Mouse (Mus musculus) heart, postnatal 4 days (tissue): ENCODE data around the gene Sept8. TPM values are rescaled to one million over a fixed set of nuclear protein-coding genes. Genes with fewer than 3 reads are reported as not detected.

Experiments
- DNase-seq: peaks from one replicate; pipeline ENCODE4 v3.0.0; 2021
- total RNA-seq, 2 experiments: library from RNA; stranded (reverse); gene quantifications; 2 replicates each; pipeline ENCODE4 v1.2.3; 2021

The Sept8 gene
- 10 to 100 TPM; 62.9 to 65.0 TPM for total RNA-seq

DNA sequence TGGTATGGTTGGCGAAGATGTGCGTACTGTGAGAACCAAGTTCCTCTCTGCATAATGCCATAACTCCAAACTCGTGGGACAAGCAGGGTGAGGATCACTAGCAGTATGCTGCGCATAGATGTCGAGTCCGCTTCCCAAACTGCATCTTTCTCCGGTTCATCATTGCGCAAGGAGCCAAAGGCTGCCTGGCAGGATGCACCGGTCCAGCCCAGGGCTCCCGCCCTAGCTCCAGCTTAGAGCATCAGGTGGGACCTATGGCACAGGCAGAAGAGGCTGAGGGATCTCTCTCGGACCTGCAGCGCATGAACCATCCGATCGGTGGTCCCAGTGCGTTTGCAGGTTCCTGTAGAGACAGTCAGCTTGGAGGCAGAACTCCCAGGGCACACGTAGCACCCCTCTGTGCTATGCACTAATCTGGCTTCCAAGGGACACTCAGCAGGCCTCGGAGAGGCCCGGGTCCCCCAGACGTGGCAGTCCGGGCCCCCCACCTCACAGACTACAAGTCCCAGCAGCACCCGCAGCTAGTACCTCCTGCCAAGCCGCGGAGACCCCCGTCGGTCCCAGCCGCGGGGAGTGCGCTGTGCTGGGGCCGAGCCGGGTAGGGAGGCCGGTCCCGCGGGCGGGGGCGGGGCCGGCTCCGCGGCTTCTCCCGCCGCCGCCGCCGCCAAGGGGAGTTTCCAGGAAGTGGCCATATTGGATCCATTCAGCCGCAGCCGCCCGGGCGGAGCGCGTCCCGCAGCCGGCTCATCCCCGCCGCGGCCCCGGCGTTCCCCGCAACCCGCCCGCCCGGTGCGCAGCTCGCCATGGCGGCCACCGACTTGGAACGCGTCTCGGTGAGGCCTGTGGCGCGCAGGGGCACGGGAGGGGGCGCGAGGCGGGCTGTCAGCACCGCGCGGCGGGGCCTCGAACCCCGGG lies at the start of gene Sept8:
Gene Sept8 (plus strand): TSS at position 51 of the 915 bp plus-strand sequence.
- DNase-seq: peak; percentile 69

DNA sequence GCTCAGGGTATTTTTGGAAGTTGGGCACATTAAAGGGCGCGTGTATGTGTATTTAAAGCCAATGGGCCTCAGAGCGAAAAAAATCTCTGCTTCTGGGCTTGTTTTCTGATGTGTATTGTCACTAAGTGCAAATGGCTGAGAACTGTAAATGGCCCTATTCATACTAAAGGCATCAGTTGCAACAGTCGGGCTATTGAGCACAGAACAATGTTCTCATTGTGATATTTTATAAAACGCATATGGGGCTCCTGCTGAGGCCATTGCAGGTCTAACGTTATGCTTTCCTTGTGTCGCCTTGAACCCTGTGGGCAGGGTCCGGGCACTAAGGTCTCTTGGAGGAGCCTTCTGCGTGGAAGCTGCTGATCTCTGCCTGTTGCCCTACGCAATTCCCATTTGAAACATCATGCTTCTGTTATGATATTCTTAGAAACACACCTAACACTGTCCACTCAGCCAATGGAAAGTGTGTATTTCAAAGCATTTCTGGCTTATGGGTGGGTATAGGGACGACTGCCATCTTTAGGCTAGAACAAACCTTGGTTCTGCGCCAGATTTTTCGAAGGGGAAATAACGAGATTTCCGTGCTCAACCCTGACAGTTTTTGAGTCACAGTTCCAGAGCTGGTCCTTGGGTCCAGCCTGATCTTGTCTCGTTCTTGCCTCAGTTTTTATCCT lies 49.6 kb upstream of the Sept8 start:
- DNase-seq: no peak

DNA sequence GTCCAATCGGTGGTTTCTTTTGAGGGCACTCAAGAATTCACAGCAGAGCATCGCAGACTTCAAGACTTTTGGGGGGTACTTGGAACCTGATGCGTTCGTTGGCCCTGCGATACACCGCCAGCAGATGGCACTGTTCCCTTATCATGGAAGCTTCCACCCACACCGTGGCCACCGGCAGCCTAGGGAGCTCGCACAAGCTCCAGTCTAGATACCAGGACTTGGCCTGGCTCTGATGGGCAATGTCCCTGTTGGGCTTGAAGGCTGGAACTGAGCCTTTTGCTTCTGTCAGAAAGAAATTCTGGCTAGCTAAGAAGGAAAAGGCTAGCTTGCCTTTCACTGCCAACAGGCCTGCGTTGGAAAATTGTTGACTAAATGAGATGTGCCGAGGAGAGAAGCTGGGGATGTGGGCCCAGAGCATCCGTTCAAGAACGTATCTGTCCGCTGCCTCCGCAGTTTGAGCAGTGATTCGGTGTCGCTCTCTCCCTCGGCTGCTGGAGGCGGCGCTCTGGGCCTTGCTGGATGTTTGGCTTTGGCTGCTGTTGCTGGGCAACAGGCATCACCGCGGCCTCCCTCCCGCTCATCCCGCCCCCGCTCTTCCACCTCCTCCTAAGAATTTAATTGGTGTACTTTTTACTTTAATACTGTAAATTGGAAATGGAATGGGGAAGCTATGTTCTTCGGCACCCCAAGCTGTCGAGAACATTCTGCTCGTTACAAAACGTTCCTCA lies 48.9 kb upstream of the Sept8 start, which contains the start of gene Gm9837:
Gene Gm9837 (minus strand): TSS at position 512 of the 728 bp plus-strand sequence.
- DNase-seq: peak; percentile 95

DNA sequence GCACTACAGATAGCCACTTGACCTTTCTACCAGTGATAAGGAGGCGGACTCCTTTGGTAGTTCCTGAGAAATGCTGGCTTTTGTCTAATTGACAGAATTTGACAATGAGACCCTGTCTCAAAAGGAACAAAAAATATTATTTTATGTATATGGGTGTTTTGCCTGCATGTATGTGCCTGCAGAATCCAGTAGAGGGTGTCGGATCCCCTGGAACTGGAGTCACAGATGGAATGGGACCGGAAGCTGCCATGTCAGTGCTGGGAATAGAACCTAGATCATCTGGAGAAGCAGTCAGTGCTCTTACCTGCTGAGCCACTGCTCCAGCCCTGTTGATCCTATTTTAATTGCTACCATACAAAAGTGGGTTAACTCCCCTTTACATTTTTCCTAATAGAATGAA lies 46.3 kb upstream of the Sept8 start:
- no peak for DNase-seq

DNA sequence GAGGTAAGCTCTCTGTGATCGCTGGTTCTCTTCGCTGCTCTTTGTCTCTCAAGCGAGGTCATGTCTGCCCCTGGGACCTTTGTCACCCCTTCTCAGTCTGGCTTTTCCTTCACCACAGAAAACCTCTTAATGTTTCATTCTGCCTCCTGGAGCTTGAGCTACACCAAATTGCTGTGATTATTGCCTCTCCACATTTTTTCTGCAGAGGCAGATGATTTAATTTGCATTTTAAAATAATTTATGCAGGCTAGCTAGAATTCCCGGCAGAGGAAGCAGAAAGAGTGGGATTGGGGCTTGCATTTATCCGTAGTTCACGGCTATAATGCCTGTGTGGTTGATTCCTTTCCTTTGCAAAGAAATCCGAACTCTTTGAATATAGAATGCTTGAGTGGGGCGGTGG lies 43.4 kb upstream of the Sept8 start:
- no peak for DNase-seq

DNA sequence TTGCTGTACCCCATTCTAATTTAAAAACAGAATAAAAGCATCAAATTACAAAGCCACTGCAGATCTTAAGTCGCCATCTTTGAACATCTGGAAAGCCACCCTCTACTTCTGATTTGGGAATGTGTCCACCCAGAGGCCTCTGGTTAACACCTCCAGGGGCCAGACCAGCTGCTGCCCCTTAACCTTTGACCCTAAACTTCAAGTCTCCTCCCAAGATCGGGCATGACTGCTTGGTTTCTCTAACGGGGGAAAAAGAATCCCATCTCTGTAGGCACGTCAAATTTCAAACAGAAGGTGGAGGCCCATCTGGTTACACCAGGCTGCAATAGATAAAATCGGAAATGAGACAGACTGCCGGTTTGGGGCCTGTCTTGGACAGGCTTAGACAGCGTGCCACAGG lies 41.2 kb upstream of the Sept8 start:
- DNase-seq: no peak

DNA sequence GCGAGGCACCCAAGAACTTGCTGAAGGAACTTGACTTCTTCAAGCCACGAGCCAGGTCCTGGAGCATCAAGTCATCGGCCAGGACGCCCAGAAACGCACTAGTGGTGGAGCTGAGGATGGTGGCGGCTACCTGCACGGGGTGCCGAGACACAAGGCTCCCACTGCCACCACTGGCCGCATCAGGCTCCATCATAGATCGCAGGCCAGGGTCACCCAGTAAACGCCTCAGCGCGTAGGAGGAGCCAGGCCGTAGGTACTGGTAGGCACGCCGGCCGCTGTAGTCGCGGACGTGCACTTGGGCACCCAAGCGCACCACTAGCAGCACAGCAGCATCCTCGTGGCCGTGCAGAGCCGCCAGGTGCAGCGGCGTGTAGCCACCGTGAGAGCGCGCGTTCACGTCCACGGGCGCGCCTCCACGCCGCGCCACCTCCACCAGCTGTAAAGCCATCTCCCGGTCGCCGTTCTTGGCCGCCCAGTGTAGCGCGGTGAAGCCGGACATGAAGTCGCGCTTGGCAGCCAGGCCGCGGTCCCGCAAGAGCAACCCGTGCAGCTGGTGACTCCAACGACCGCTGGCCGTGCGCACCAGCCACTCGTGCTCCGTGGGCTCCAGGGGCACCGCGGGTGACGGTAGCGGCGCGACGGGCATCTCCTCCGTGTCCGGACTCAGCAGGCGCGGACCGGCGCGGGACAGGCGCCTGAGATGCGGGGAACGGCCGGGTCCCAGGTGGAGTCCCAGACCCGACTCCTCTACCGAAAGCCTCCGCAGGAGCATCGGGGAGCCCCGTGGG lies 40.5 kb upstream of the Sept8 start:
- no peak for DNase-seq

DNA sequence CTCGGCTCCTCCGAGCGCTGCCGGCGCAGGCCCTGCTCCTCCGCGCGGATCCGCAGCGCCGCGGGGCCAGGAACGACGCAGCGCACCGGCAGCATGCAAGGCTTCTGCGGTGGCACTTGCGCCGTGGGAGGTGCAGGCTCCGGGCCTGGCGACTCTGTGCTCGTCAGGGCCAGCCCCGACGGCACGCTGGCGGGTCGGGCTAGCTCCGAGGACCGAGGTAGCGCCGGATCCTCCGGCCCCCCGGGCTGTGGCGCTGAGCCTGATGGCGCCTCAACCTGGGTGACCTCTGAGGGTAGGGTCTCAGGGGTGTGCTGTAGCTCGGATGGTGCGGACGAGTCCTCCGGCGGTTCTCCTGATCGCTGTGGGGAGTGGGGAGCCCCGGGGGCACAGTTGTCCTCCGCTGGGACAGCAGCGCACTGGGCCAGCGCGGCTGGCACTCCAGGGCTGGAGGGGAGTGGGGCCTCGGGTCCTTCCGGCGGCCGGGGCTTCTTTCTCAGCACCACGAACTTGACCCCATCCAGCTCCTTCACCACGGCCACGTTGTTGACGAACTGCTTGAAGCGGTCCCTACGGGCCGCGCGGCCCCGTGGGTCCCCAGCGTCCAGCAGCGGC lies 39.8 kb upstream of the Sept8 start:
- no peak for DNase-seq

DNA sequence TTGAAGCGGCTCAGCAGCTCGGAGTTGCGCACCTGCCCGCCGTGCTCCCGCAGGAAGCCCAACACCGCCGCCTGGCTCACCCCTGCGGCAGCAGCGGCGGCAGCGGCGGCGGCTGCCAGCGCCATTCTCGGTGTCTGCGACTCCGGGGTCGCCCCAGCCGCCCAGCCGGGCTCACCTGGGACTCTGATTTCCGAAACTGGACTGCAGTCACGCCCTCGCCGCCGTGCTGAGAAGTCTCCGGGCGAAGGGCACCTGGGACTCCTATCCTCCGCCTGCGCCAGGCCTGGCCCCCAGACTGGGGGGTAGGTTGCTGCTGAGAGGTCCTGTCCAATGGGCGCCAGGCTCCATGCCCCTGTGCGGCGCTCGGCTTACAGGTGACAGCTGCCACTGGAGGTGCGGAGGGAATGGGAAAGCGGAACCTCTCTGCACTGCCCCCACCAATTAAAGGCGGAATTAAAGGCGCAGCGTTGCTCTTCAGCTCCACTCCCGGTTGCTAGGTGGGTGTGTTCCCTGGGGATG lies 39.2 kb upstream of the Sept8 start, which contains the start of the genes Gm9945 and Sowaha:
Gene Gm9945 (plus strand): TSS at position 384 of the 519 bp plus-strand sequence.
Gene Sowaha (minus strand): TSS at position 492 of the 519 bp plus-strand sequence.
- DNase-seq: peak; percentile 36

DNA sequence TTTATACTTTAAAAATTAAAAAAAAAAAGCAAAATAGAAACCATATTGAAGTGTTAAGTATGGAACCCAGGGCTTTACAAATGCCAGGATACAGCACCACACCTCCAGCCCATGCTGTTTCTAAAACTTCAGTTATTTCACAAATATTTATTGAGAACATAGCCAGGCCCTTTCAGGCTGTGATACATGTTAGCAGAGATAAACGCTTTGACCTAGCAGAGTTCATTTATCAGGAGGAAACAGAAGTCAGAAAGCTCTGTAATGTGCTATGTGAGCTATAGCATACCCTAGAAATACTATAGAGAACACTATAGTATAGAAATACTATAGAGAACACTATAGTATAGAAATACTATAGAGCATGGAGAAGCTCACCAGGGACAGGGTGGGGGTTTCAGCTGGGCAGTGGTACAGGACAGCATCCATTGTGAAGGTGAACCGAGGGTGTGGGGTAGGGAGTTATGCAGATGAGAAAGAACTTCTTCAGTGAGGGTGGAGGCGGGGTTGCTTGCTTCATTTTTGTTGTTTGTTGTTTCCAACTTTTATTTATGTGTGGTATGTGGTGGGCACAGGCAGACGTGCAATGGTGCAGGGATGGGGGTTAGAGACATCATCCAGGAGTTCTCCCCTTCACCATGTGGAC lies 37.8 kb upstream of the Sept8 start:
- no peak for DNase-seq

DNA sequence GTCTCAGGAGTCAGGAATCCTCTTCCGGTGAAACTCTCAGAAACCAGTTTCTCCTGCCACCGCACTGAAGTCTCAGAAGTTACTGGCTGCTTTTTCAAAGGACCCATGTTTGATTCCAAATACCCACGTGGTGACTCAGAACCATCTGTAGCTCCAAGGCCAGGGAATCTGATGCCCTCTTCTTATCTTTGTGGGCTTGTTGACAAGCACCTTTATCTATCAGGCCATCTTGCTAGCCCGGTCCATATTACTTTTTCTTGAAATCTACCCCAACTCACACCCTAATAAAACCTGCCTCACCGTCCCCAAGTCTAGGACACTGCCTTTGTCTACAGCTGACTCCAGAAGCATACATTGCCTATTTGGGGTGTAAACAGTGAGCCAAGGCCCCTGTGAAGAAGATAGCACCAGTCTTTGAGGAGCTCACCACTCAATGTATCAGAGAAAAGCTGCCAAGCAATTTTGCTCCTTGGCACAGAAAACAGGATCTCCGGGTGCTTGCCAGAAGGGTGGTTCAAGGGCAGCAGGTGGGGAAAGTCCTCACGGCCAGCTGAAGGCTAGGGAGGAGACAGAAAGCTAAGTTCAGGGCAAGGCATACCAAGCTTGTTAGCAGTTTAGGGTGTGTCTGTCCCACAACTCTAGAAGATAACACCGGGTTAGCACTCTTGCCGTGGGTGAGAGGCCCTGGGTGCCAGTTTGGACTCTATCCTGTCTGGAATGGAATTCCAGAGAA lies 35.7 kb upstream of the Sept8 start:
- DNase-seq: no peak

DNA sequence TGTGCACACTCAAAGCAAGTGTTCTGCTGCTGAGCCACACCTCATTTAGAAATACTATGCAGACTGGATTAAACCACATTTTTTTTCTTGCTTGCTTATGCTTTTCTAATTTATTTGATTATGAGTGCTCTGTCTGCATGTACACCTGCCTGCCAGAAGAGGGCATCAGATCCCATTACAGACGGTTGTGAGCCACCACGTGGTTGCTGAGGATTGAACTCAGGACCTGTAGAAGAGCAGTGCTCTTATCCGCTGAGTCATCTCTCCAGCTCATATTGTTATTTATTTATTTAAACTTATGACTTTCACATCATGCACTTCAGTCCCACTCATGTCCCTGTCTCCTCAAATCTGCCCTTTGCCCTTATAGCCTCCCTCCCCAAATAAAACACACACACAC lies 33.3 kb upstream of the Sept8 start:
- DNase-seq: no peak

DNA sequence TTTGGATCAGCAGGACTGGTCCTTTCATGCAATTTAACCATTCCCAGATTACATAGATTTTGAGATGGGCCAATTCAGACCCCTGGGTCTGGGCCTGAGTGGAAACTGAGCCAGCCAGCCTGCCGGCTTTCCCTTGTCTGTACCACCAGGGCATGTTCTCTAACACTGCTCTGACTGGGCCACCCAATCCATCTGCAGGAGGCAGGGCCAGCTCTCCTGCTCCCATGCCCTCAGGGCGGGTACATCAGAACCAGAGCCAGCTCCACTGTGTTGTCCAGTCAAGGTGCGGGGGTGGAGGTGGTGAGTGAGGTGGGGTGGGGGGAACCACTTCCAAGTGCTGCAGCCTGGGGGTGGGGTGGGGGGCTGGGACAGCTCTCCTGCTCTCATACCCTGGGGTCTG lies 32.7 kb upstream of the Sept8 start:
- no peak for DNase-seq

DNA sequence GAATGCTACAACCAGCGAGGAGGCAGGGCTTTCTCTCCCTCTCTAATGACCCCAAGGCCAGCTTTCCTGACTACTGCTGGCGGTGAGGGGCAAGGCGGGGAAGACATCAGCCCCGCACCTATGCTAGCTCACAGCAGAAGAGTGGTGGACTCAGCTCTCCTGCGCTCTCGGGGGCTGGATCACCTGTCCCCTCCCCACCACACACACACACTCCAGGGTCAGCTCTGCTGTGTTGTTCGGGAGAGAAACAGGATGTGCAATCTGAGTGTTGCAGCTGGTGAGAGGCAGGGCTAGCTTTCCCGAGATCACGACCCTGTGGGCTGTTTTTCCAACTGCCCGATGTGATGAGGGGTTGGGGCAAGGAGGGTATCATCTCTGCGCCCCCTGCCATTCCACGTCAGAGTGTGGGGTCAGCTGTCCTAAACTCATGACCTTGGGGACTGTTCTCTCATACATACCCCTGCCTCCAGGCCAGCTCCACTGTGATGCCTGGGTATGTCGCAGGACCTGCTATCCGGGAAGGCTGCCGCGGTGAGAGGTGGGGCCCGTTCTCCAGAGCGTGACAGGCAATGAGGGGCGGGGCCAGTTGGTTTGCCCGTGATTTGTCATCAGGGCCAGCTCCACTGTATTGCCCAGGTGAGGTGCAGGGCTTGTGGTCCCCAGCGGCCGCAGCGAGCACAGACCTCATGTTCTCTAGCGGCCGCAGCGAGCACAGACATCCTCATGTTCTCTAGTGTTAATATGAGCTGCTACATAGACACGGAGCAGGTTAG lies 32.0 kb upstream of the Sept8 start:
- DNase-seq: no peak

DNA sequence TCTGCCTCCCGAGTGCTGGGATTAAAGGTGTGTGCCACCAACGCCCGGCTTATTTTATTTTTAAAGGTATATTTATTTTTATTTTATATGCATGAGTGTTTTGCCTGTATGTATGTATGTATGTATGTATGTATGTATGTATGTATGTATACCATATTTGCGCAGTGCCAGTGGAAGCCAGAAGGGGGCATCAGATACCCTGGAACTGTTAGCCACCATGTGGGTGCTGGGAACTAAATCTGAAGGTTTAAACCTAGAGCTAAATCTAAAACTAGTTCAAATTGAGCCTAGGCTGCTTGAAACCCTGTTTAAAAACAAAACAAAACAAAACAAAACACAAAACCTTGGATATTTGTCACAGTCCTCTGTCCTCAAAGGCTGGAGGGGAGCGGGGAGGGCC lies 30.1 kb upstream of the Sept8 start:
- DNase-seq: no peak

DNA sequence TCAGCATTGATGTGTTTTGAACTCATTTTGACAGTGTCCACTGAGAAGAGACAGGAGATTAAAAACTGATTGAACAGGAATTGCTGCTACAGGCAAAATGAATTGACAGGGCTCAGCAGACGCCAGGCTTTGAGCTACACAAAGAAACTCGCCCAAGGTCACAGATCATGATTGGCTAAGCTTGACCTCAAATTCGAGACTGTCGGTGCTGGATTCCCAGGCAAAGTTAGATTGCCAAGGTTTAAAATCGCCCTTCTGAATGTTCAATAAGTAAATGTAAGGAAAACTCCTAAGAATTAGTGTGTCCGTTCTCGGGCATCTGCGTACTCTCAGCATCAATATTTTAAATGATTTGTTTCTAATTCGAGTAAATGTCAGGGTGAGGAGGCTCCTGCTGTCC lies 29.6 kb upstream of the Sept8 start:
- DNase-seq: no peak

DNA sequence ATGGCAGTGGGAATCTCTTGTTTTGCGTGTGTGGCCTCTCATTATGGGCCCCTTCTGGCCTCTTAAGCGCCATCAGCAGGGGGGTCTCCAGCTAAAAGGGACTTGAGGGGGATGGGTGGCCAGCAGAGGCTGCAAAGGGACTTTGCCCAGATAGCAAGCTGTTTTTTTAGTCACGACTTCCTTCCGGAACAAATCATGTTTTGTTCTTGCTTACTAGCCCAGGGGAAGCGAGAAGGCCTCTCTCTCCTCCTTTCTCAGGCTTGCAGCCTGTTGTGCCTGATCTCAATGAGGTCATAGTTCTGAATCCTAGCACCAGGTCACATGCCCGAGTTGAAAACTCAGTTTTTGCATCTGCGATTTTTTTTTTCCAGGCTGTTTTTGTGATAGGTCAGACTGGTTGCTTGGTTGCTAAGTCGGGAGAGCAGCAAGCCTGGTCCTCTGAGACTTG lies 27.1 kb upstream of the Sept8 start:
- DNase-seq: peak; percentile 27

DNA sequence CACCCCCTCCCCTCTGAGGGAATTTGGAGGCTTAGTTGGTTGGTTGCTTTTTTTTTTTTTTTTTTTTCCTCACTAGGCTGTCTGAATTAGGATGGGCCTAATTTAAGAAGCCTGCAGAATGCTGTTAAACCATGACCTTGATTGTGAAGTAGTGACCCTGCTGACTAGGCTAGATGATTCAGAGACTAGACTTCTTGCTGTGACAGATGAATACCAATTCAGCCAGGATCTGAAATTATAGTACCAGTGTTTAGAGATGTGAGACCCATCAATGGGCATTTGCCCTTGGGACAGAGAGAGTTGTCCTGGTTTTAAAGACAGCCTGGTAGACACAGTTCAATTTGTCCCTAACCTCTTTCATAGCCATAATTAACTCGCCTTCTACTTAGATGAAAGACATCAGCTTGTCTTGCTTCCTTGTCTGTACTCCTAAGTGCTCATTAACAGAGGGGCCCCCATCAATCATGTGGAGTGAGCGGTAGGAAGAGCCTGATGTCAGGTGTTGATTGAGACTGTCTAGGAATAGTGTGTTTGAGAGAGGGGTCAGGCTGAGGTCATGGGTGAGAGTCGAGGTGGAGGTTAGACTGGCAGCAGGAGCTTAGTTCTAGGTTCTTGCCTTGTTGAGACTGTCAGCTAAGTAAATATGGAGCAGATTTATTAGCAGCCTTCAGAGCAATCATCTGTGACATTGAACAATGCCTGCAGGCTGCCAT lies 25.7 kb upstream of the Sept8 start:
- DNase-seq: no peak

DNA sequence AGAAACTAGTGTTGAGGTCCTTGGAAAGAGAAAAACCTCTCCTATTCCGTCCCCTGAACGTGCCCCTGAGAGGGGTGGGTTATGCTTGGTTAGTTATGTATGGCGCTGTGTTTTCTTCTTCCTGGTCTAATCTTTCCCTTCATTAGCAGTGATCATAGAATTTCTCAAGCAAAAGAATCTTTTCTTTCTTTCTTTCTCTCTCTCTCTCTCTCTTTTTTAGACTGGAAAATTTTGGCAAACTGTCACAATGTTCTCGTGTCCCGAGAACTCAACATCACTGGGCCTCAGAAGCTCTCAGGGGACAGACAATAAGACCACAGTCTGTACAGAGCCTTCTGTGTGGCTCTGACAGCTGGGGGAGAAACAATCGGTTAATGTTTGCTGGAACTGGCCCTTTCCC lies 23.6 kb upstream of the Sept8 start:
- no peak for DNase-seq
